Mouse (Mus musculus): ENCODE data around the gene Ecm1.

DNA sequence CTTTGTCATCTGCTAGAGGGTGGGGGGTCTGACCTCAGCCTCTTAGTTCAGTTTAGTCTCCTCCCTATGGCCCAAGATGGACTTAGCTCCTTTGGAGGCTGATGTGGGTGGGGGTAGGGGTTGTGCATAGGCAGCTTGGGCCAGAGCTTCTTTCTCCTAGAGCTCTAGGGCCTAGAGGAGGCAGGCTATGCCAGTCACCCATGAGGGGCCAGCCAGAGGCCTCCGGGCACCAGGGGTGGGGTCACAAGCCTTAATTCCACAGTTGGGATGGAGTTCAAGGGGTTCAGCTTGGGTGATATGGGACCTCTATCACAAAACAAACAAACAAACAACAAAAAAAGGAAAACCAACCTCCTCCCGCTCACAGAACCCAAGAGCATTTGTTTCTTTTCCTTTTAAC, 53.7 kb downstream of the Ecm1 start:
- TF ChIP-seq CTCF (IDR thresholded peaks at IDR 0.05) (no peak), EP300 (IDR thresholded peaks at IDR 0.05; ENCODE audit: insufficient read depth, low read depth, low read length) (no peak)

Measured in heart, adult 2 months (tissue).